Mouse (Mus musculus): Measurements from ENCODE around the gene Igsf8. TPM values are rescaled to one million over a fixed set of nuclear protein-coding genes. Genes with fewer than 3 reads are reported as not detected.

Gene Igsf8
- total and polyA plus RNA-seq, 3 experiments, result 13.1 to 71.4 (median 33.3) TPM

GRCm38 (mm10) chr1:172332925-172333324 is 71.5 kb downstream of the Igsf8 start:
- Histone ChIP-seq H3K36me3 (replicated peaks) (no peaks in the 10 kb centered on the region), H3K27me3 (ENCODE audit: insufficient read depth, low read length) (peaks cover 26% of the 10 kb centered on the region), H3K9me3 (replicated peaks) (no peaks in the 10 kb centered on the region)

GRCm38 (mm10) chr1:172333512-172333911 is 72.1 kb downstream of the Igsf8 start:
- Histone ChIP-seq H3K4me1 (ENCODE audit: insufficient read depth, low read depth, low read length) (no peaks in the 10 kb centered on the region), H3K9me3 (replicated peaks) (no peaks in the 10 kb centered on the region), H3K4me3 (ENCODE audit: low read depth, low read length) (no peak overlapping the region), H3K27me3 (ENCODE audit: insufficient read depth, low read length) (peaks cover 22% of the 10 kb centered on the region), H3K36me3 (replicated peaks) (no peaks in the 10 kb centered on the region)
- TF ChIP-seq CTCF (IDR thresholded peaks at IDR 0.05; ENCODE audit: low read depth, low read length) (no peak), GATA1 (IDR thresholded peaks at IDR 0.05; ENCODE audit: borderline replicate concordance, low read length) (no peak), TAL1 (conservative IDR thresholded peaks at IDR 0.05; ENCODE audit: low read depth, low read length) (no peak), GATA2 (IDR thresholded peaks at IDR 0.05; ENCODE audit: borderline replicate concordance, low read depth, low read length) (no peak), POLR2AphosphoS5 (IDR thresholded peaks at IDR 0.05; ENCODE audit: insufficient replicate concordance, low read depth, low read length) (no peak)
- DNase-seq (ENCODE audit: low spot score) (no peak), ATAC-seq (ENCODE audit: extremely low read depth, insufficient number of reproducible peaks, low FRiP score, poor library complexity, severe bottlenecking) (no peak)

More at GRCm38 (mm10) chr1:172332925-172333324, 71.5 kb downstream of the Igsf8 start:
- ATAC-seq (ENCODE audit: extremely low read depth, insufficient number of reproducible peaks, low FRiP score, poor library complexity, severe bottlenecking) (no peak), DNase-seq (ENCODE audit: low spot score) (no peak)
- Histone ChIP-seq H3K4me1 (ENCODE audit: insufficient read depth, low read depth, low read length) (no peaks in the 10 kb centered on the region), H3K4me3 (ENCODE audit: low read depth, low read length) (no peak overlapping the region)
- TF ChIP-seq GATA1 (IDR thresholded peaks at IDR 0.05; ENCODE audit: borderline replicate concordance, low read length), result no peak
- no peak for TF ChIP-seq GATA2 (IDR thresholded peaks at IDR 0.05; ENCODE audit: borderline replicate concordance, low read depth, low read length)
- TF ChIP-seq CTCF (IDR thresholded peaks at IDR 0.05; ENCODE audit: low read depth, low read length), result no peak
- no peak for TF ChIP-seq TAL1 (conservative IDR thresholded peaks at IDR 0.05; ENCODE audit: low read depth, low read length)
- TF ChIP-seq POLR2AphosphoS5 (IDR thresholded peaks at IDR 0.05; ENCODE audit: insufficient replicate concordance, low read depth, low read length), result no peak

- ATAC-seq (ENCODE audit: extremely low read depth, insufficient number of reproducible peaks, low FRiP score, poor library complexity, severe bottlenecking), result no peak
- Histone ChIP-seq H3K4me1 (ENCODE audit: insufficient read depth, low read depth, low read length) (no peaks in the 10 kb centered on the region), H3K27me3 (ENCODE audit: insufficient read depth, low read length) (peaks cover 7% of the 10 kb centered on the region), H3K9me3 (replicated peaks) (no peaks in the 10 kb centered on the region), H3K4me3 (ENCODE audit: low read depth, low read length) (no peak overlapping the region), H3K36me3 (replicated peaks) (no peaks in the 10 kb centered on the region)
- DNase-seq (ENCODE audit: low spot score), result no peak
- no peak for TF ChIP-seq GATA1 (IDR thresholded peaks at IDR 0.05; ENCODE audit: borderline replicate concordance, low read length)
- no peak for TF ChIP-seq CTCF (IDR thresholded peaks at IDR 0.05; ENCODE audit: low read depth, low read length)
- no peak for TF ChIP-seq TAL1 (conservative IDR thresholded peaks at IDR 0.05; ENCODE audit: low read depth, low read length)
- no peak for TF ChIP-seq POLR2AphosphoS5 (IDR thresholded peaks at IDR 0.05; ENCODE audit: insufficient replicate concordance, low read depth, low read length)
- TF ChIP-seq GATA2 (IDR thresholded peaks at IDR 0.05; ENCODE audit: borderline replicate concordance, low read depth, low read length), result no peak
Measured at GRCm38 (mm10) chr1:172335804-172336203, 74.4 kb downstream of the Igsf8 start.

GRCm38 (mm10) chr1:172337411-172338185 is 76.2 kb downstream of the Igsf8 start:
- Histone ChIP-seq H3K4me3 (ENCODE audit: low read depth, low read length) (no peak overlapping the region), H3K36me3 (replicated peaks) (no peaks in the 10 kb centered on the region), H3K27me3 (ENCODE audit: insufficient read depth, low read length) (0 out of 2 replicates have a peak, but pooled peaks cover 5% of the 10 kb centered on the region), H3K9me3 (replicated peaks) (no peaks in the 10 kb centered on the region), H3K4me1 (ENCODE audit: insufficient read depth, low read depth, low read length) (no peaks in the 10 kb centered on the region)
- TF ChIP-seq GATA1 (IDR thresholded peaks at IDR 0.05; ENCODE audit: borderline replicate concordance, low read length) (no peak), CTCF (IDR thresholded peaks at IDR 0.05; ENCODE audit: low read depth, low read length) (no peak), TAL1 (conservative IDR thresholded peaks at IDR 0.05; ENCODE audit: low read depth, low read length) (no peak), POLR2AphosphoS5 (IDR thresholded peaks at IDR 0.05; ENCODE audit: insufficient replicate concordance, low read depth, low read length) (no peak), GATA2 (IDR thresholded peaks at IDR 0.05; ENCODE audit: borderline replicate concordance, low read depth, low read length) (no peak)
- DNase-seq (ENCODE audit: low spot score) (no peak), ATAC-seq (ENCODE audit: extremely low read depth, insufficient number of reproducible peaks, low FRiP score, poor library complexity, severe bottlenecking) (no peak)

- H3K9me3 ChIP-seq (replicated peaks), result no peaks in the 10 kb centered on the region
- TF ChIP-seq TAL1 (conservative IDR thresholded peaks at IDR 0.05; ENCODE audit: low read depth, low read length) (no peak), GATA2 (IDR thresholded peaks at IDR 0.05; ENCODE audit: borderline replicate concordance, low read depth, low read length) (no peak)
- no peak for ATAC-seq (ENCODE audit: extremely low read depth, insufficient number of reproducible peaks, low FRiP score, poor library complexity, severe bottlenecking)
- H3K36me3 ChIP-seq (replicated peaks), result no peaks in the 10 kb centered on the region
- H3K4me3 ChIP-seq (ENCODE audit: low read depth, low read length), result no peak within 1 kb of the TSS
- peaks cover 2% of the 10 kb centered on the region; the same call in 1 of the 2 replicates for H3K27me3 ChIP-seq (ENCODE audit: insufficient read depth, low read length)
- H3K4me1 ChIP-seq (ENCODE audit: insufficient read depth, low read depth, low read length), result no peaks in the 10 kb centered on the region
- no peak for DNase-seq (ENCODE audit: low spot score)
Measured at GRCm38 (mm10) chr1:172340729-172341321, 79.4 kb downstream of the Igsf8 start, which contains the start of gene Kcnj10. Gene Kcnj10 (plus strand): TSS chr1:172341210.

- peaks cover 7% of the 10 kb centered on the region; the same call in 1 of the 2 replicates for H3K27me3 ChIP-seq (ENCODE audit: insufficient read depth, low read length)
Measured at GRCm38 (mm10) chr1:172341386-172341785, 79.9 kb downstream of the Igsf8 start.

More at GRCm38 (mm10) chr1:172341386-172341785, 79.9 kb downstream of the Igsf8 start:
- no peak for DNase-seq (ENCODE audit: low spot score)
- ATAC-seq (ENCODE audit: extremely low read depth, insufficient number of reproducible peaks, low FRiP score, poor library complexity, severe bottlenecking), result no peak
- Histone ChIP-seq H3K9me3 (replicated peaks) (no peaks in the 10 kb centered on the region), H3K36me3 (replicated peaks) (no peaks in the 10 kb centered on the region), H3K4me1 (ENCODE audit: insufficient read depth, low read depth, low read length) (no peaks in the 10 kb centered on the region), H3K4me3 (ENCODE audit: low read depth, low read length) (no peak overlapping the region)
- TF ChIP-seq CTCF (IDR thresholded peaks at IDR 0.05; ENCODE audit: low read depth, low read length) (no peak), POLR2AphosphoS5 (IDR thresholded peaks at IDR 0.05; ENCODE audit: insufficient replicate concordance, low read depth, low read length) (no peak), GATA2 (IDR thresholded peaks at IDR 0.05; ENCODE audit: borderline replicate concordance, low read depth, low read length) (no peak), TAL1 (conservative IDR thresholded peaks at IDR 0.05; ENCODE audit: low read depth, low read length) (no peak), GATA1 (IDR thresholded peaks at IDR 0.05; ENCODE audit: borderline replicate concordance, low read length) (no peak)

Data from G1E (cell line).